ENCODE assay signal across 20 mouse cellular contexts in the genomic region with DNA sequence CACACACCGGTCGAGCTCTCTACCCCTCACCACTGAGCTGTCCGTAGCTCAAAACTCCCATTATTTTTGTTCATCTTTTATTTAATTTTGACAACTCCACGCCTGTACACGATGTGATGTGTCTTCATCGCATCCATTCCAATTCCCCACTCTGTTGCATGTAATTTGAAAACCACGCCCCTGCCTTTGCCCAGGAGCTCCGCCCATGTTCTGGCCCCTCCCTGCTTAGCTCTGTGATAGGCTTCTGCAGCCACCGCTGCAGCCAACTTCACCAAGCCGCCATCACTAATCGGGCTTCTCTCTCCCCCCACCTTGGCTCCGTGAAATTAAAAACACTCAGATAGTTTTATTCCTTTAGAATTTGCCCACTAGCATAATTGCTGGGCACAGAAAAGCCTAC.
DNase-seq lines count a peak whose midpoint lies in the region; TF ChIP-seq lines count a peak whose summit lies in the region.
"Had no signal": no experiment of that assay in that cellular context is flagged by ENCODE, and none has a peak within 500 bp of the region (broad histone marks: within the 10 kb centered on the region; RNA-seq: fewer than 3 reads in every experiment).

No protein-coding gene starts in this region.

- H3K27me3 ChIP-seq in E14TG2a.4 (ENCODE audit: insufficient read depth, low read length): peaks cover 10% of the 10 kb centered on the region
- H3K27me3 ChIP-seq: CH12.LX had no signal

- H3K36me3 ChIP-seq in E14TG2a.4 (ENCODE audit: insufficient read depth, low read length): no peaks in the 10 kb centered on the region
- H3K36me3 ChIP-seq: embryonic facial prominence, embryonic 10.5 days; embryonic facial prominence, embryonic 12.5 days; G1E had no signal

- H3K4me1 ChIP-seq in E14TG2a.4 (replicated peaks; ENCODE audit: low read depth, low read length): peaks cover 65% of the 10 kb centered on the region
- H3K4me1 ChIP-seq: embryonic facial prominence, embryonic 12.5 days; forebrain, embryonic 13.5 days had no signal

- no peak for TF ChIP-seq CTCF in E14TG2a.4 (conservative IDR thresholded peaks at IDR 0.05; ENCODE audit: low read length)

- peak overlapping the region; percentile 53 for H3K4me3 ChIP-seq in E14TG2a.4 (replicated peaks; ENCODE audit: low read length)
- H3K4me3 ChIP-seq: embryonic facial prominence, embryonic 10.5 days; embryonic facial prominence, embryonic 12.5 days; forebrain, embryonic 13.5 days had no signal

- 0 out of 2 replicates have a peak, but pooled peaks cover 3% of the 10 kb centered on the region for H3K9me3 ChIP-seq in E14TG2a.4 (ENCODE audit: low read length)
- H3K9me3 ChIP-seq: embryonic facial prominence, embryonic 10.5 days; embryonic facial prominence, embryonic 12.5 days; forebrain, embryonic 13.5 days had no signal

- DNase-seq in ES-CJ7 (ENCODE audit: low read depth, low spot score): peak; percentile 24
- peak; percentile 75 for DNase-seq in R1 (ENCODE audit: low read depth, low spot score)
- no peak for DNase-seq in kidney, postnatal 4 days
- no peak for DNase-seq in frontal cortex, postnatal 14 days (ENCODE audit: low spot score in 2 of 2)
- no peak for DNase-seq in right cerebral cortex, postnatal 25 days
- DNase-seq: adrenal gland, adult 8-10 months; adrenal gland, postnatal 14 days; adrenal gland, postnatal 36 days; B cell, adult 2 months; cerebellum, adult 11-12 months; cerebellum, adult 2 months; cerebellum, adult 9-10 months; cerebellum, postnatal 10 days; cerebellum, postnatal 25 days had no signal

Comparison
In these comparisons a context has a peak if more than half of its experiments do, and no peak if none do; other contexts are left out.
1. DNase-seq: peak in ES-CJ7 (single experiment) and R1 (single experiment); none in kidney, postnatal 4 days (0 of 2), frontal cortex, postnatal 14 days (0 of 2) and right cerebral cortex, postnatal 25 days (single experiment).